Mouse (Mus musculus) cerebellum, adult 9-11 months (tissue): ENCODE data around the gene Kcnq5.
"Not testable (repeated sequence)": the region's sequence is repeated elsewhere in the genome, so short reads cannot be mapped to it uniquely, and the experiment has no call there.

Source experiments
- DNase-seq: peaks from one replicate; pipeline ENCODE4 v3.0.0; 2022

Gene Kcnq5

GRCm38 (mm10) chr1:21837387-21837786 is 124.4 kb downstream of the Kcnq5 start:
- DNase-seq: no peak

GRCm38 (mm10) chr1:21836337-21836736 is 125.4 kb downstream of the Kcnq5 start:
- DNase-seq: no peak

- DNase-seq: no peak
These were observed 131.8 kb downstream of the Kcnq5 start for GRCm38 (mm10) chr1:21829909-21830455.

GRCm38 (mm10) chr1:21820066-21820630 is 141.6 kb downstream of the Kcnq5 start:
- no peak for DNase-seq

- no peak for DNase-seq
These were observed 156.7 kb downstream of the Kcnq5 start for GRCm38 (mm10) chr1:21805064-21805463.

GRCm38 (mm10) chr1:21804477-21804866 is 157.3 kb downstream of the Kcnq5 start:
- no peak for DNase-seq

GRCm38 (mm10) chr1:21803751-21804476 is 157.8 kb downstream of the Kcnq5 start:
- no peak for DNase-seq

- DNase-seq: no peak
These were observed 181.0 kb downstream of the Kcnq5 start for GRCm38 (mm10) chr1:21780746-21781145.

GRCm38 (mm10) chr1:21777560-21777959 is 184.2 kb downstream of the Kcnq5 start:
- no peak for DNase-seq

- no peak for DNase-seq
These were observed 187.8 kb downstream of the Kcnq5 start for GRCm38 (mm10) chr1:21773931-21774330.

- DNase-seq: no peak
These were observed 191.2 kb downstream of the Kcnq5 start for GRCm38 (mm10) chr1:21770494-21770893.

- no peak for DNase-seq
These were observed 212.4 kb downstream of the Kcnq5 start for GRCm38 (mm10) chr1:21749297-21749696.

GRCm38 (mm10) chr1:21729131-21729530 is 232.6 kb downstream of the Kcnq5 start:
- DNase-seq: no peak

GRCm38 (mm10) chr1:21723231-21723630 is 238.5 kb downstream of the Kcnq5 start:
- not testable (repeated sequence) for DNase-seq

- DNase-seq: no peak
These were observed 240.5 kb downstream of the Kcnq5 start for GRCm38 (mm10) chr1:21721246-21721645.

- no peak for DNase-seq
These were observed 246.9 kb downstream of the Kcnq5 start for GRCm38 (mm10) chr1:21714816-21715215.

GRCm38 (mm10) chr1:21712711-21713110 is 249.0 kb downstream of the Kcnq5 start:
- no peak for DNase-seq

- no peak for DNase-seq
These were observed 271.3 kb downstream of the Kcnq5 start for GRCm38 (mm10) chr1:21690458-21690857.

GRCm38 (mm10) chr1:21688918-21689317 is 272.8 kb downstream of the Kcnq5 start:
- DNase-seq: no peak

- DNase-seq: no peak
These were observed 277.3 kb downstream of the Kcnq5 start for GRCm38 (mm10) chr1:21684444-21684843.

- no peak for DNase-seq
These were observed 284.9 kb downstream of the Kcnq5 start for GRCm38 (mm10) chr1:21676805-21677204.

GRCm38 (mm10) chr1:21660840-21661239 is 300.9 kb downstream of the Kcnq5 start:
- DNase-seq: no peak

GRCm38 (mm10) chr1:21650820-21651219 is 310.9 kb downstream of the Kcnq5 start:
- no peak for DNase-seq

- DNase-seq: no peak
These were observed 326.3 kb downstream of the Kcnq5 start for GRCm38 (mm10) chr1:21635406-21635805.
